Mouse (Mus musculus): ENCODE results near the gene Scn8a. TPM values are rescaled to one million over a fixed set of nuclear protein-coding genes. Genes with fewer than 3 reads are reported as not detected.
"Not testable (repeated sequence)": the region's sequence is repeated elsewhere in the genome, so short reads cannot be mapped to it uniquely, and the experiment has no call there.

Gene Scn8a
- 4.9 and 5.3 TPM in 2 replicates for polyA plus RNA-seq (2014; fragmentation: Nextera tagmentation; extraction: Ambion mirVana)

DNA sequence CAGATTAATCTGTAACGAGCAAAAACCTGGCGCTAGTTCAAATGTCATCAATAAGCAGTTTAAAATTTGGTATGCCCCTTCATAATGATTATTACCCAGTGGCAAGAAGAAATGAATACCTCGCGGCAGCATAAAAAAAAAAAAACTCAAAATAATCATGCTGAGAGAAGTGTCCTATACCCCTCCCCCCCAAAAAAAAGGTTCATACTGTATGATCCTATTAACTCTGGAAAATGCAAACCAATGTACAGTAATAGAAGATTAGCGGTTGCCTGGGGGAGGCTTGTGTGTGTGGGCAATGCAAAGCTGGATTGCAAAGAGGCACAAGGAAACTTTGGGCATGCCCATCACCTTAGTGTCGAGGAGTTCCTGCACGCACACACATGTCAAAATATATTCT lies at the start of gene Scn8a:
Scn8a (plus strand) TSS at position 301 of the 400 bp plus-strand sequence.
- no peak for DNase-seq (ENCODE audit: low spot score)
- H3K27me3 ChIP-seq (replicated peaks; ENCODE audit: control insufficient read depth, insufficient read depth, low read length) = peaks cover 34% of the 10 kb centered on the region

DNA sequence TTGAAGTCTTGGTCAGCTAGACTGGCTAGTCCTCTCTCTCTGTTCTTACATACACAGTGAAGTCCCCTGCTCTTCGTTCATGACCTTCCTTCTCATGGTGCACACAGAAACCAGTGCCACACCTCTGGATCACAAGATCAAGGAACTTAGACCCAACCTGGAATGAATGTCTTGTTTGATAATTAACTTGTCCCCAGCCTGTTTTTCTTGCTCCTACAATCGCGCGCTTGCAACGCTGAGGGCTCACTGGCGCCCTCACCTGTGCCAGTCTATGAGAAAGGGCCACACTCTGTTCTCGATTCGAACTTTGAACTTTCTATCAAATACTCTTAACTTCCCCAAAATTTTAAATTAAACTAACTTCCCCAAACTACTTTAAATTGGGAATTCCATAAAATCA lies 47.8 kb upstream of the Scn8a start:
- WGBS = 59% methylated on average over 8 of the region's 8 CpGs
- no peak overlapping the region for H3K27ac ChIP-seq (replicated peaks; ENCODE audit: low read depth, low read length)
- ATAC-seq (ENCODE audit: low read depth) = no peak

More for the DNA sequence above, at the start of gene Scn8a:
- Histone ChIP-seq H3K9ac (ENCODE audit: low read depth, low read length) (peak within 1 kb of the TSS; percentile 49; the same call in 1 of the 2 replicates), H3K4me2 (ENCODE audit: low read depth, low read length) (peak within 1 kb of the TSS; percentile 84), H3K36me3 (ENCODE audit: control insufficient read depth, insufficient read depth, low read length) (no peaks in the 10 kb centered on the region), H3K4me1 (ENCODE audit: control insufficient read depth, insufficient read depth, low read length) (peaks cover 10% of the 10 kb centered on the region), H3K4me3 (ENCODE audit: low read depth, low read length) (peak within 1 kb of the TSS; percentile 74), H3K27ac (replicated peaks; ENCODE audit: low read depth, low read length) (no peak within 1 kb of the TSS), H3K9me3 (ENCODE audit: control insufficient read depth, low read length) (0 out of 2 replicates have a peak, but pooled peaks cover 4% of the 10 kb centered on the region)
- no peak for ATAC-seq (ENCODE audit: low read depth)
- 68% methylated on average over 7 of the region's 7 CpGs for WGBS

DNA sequence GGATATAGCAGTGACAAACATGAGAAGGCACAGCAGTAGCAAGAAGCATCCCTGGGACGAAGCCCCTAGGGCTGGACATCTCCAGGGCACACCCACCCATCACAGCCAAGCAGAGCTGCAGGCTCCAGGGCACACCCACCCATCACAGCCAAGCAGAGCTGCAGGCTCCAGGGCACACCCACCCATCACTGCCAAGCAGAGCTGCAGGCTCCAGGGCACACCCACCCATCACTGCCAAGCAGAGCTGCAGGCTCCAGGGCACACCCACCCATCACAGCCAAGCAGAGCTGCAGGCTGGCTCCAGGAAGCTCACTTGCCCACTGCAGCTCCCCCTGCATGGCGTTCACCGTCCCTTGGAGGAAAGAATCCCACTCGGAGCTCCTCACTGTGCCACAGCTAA lies 47.3 kb upstream of the Scn8a start:
- not testable (repeated sequence) for DNase-seq (ENCODE audit: low spot score); ATAC-seq (ENCODE audit: low read depth); H3K27ac ChIP-seq (replicated peaks; ENCODE audit: low read depth, low read length); H3K9ac ChIP-seq (ENCODE audit: low read depth, low read length); H3K4me2 ChIP-seq (ENCODE audit: low read depth, low read length); H3K4me1 ChIP-seq (ENCODE audit: control insufficient read depth, insufficient read depth, low read length); H3K36me3 ChIP-seq (ENCODE audit: control insufficient read depth, insufficient read depth, low read length); H3K9me3 ChIP-seq (ENCODE audit: control insufficient read depth, low read length); H3K27me3 ChIP-seq (replicated peaks; ENCODE audit: control insufficient read depth, insufficient read depth, low read length); H3K4me3 ChIP-seq (ENCODE audit: low read depth, low read length)
- 59% methylated on average over 4 of the region's 4 CpGs for WGBS

More for the DNA sequence above, 47.8 kb upstream of the Scn8a start:
- DNase-seq (ENCODE audit: low spot score) = no peak
- H3K4me1 ChIP-seq (ENCODE audit: control insufficient read depth, insufficient read depth, low read length) = no peaks in the 10 kb centered on the region
- H3K9me3 ChIP-seq (ENCODE audit: control insufficient read depth, low read length) = 0 out of 2 replicates have a peak, but pooled peaks cover 4% of the 10 kb centered on the region
- no peaks in the 10 kb centered on the region; the same call in 1 of the 2 replicates for H3K27me3 ChIP-seq (replicated peaks; ENCODE audit: control insufficient read depth, insufficient read depth, low read length)
- H3K4me3 ChIP-seq (ENCODE audit: low read depth, low read length) = no peak overlapping the region
- no peak overlapping the region for H3K4me2 ChIP-seq (ENCODE audit: low read depth, low read length)
- no peak overlapping the region for H3K9ac ChIP-seq (ENCODE audit: low read depth, low read length)
- no peaks in the 10 kb centered on the region for H3K36me3 ChIP-seq (ENCODE audit: control insufficient read depth, insufficient read depth, low read length)

DNA sequence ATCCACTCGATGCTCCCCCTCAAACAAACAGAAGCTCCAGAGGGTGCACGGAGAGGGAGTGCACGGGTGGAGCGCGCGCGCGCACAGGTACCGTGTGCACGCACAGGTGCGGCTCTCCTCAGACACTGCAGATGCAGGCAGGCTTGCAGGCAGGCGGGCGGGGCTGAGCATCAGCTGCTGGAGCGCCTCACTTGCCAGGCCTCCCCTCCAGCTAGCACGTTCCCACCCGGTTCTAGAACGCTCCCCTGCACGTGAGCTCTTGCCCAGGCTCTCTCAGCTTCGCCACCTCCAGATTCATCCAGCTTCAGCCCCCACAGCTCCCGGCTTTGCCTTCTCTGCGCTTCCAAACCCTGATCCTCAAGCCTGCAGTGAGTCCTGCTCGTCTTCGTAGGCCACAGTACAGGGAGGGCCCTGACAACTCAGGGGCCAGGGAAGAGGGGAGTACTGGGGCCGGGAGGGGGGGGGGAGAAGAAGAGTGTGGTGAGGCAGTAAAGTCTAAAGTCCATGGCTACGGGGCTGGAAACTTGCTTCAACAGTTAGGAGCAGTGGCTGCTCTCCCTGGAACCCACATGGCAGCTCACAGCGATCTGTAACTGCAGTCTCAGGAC lies 44.3 kb upstream of the Scn8a start:
- 0 out of 2 replicates have a peak, but pooled peaks have one; percentile 18 for ATAC-seq (ENCODE audit: low read depth)
- H3K4me2 ChIP-seq (ENCODE audit: low read depth, low read length) = peak overlapping the region; percentile 31; the same call in 1 of the 2 replicates
- WGBS = 17% methylated on average over 14 of the region's 26 CpGs
- H3K4me1 ChIP-seq (ENCODE audit: control insufficient read depth, insufficient read depth, low read length) = no peaks in the 10 kb centered on the region
- no peaks in the 10 kb centered on the region for H3K36me3 ChIP-seq (ENCODE audit: control insufficient read depth, insufficient read depth, low read length)
- H3K4me3 ChIP-seq (ENCODE audit: low read depth, low read length) = 0 out of 2 replicates have a peak overlapping the region, but pooled peaks have one; percentile 3
- DNase-seq (ENCODE audit: low spot score) = no peak
- H3K27ac ChIP-seq (replicated peaks; ENCODE audit: low read depth, low read length) = no peak overlapping the region
- H3K27me3 ChIP-seq (replicated peaks; ENCODE audit: control insufficient read depth, insufficient read depth, low read length) = no peaks in the 10 kb centered on the region; the same call in 1 of the 2 replicates
- H3K9ac ChIP-seq (ENCODE audit: low read depth, low read length) = no peak overlapping the region
- no peaks in the 10 kb centered on the region for H3K9me3 ChIP-seq (ENCODE audit: control insufficient read depth, low read length)

DNA sequence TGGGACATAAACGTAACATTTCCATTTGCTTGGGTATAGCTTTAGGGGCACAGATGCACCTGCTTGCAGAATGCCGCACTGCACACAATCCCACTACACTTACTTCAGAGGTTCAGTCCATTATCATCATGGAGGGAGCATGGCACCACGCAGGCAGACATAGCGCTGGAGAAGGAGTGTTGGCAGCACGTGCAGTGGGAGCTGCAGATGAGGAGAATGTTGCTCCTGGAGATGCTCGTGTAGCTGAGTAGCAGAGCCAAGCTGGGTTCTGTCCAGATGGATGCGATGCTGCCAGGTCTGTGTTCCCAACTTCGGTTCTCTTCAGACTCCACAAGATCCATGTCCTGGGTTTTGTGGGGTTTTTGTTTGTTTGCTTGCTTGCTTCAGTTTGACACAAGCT lies 43.6 kb upstream of the Scn8a start:
- Histone ChIP-seq H3K27me3 (replicated peaks; ENCODE audit: control insufficient read depth, insufficient read depth, low read length) (no peaks in the 10 kb centered on the region; the same call in 1 of the 2 replicates), H3K4me3 (ENCODE audit: low read depth, low read length) (no peak overlapping the region), H3K9me3 (ENCODE audit: control insufficient read depth, low read length) (no peaks in the 10 kb centered on the region), H3K36me3 (ENCODE audit: control insufficient read depth, insufficient read depth, low read length) (no peaks in the 10 kb centered on the region), H3K9ac (ENCODE audit: low read depth, low read length) (no peak overlapping the region), H3K4me1 (ENCODE audit: control insufficient read depth, insufficient read depth, low read length) (no peaks in the 10 kb centered on the region), H3K27ac (replicated peaks; ENCODE audit: low read depth, low read length) (no peak overlapping the region), H3K4me2 (ENCODE audit: low read depth, low read length) (no peak overlapping the region)
- ATAC-seq (ENCODE audit: low read depth) (no peak), DNase-seq (ENCODE audit: low spot score) (no peak)
- 89% methylated on average over 8 of the region's 8 CpGs for WGBS

DNA sequence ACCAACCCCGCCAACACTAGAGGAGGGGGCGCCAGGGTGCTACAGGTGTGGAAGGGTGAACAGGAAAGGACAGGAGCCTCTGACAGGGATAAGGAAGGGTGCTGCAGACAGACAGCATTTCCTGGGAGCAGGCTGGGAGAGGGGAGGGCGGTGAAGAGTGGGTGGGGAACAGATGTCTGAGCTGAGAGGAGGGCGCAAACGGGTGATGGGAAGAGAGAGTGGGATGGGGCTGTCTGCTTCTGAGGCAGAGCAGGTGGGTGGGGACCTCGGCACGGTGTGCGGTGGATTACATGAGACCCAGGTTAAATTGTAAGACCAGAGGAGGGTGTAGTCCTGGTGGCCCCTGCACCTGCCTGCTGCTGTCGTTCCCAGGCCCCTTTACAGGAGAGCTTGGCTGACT lies 39.9 kb upstream of the Scn8a start:
- H3K27me3 ChIP-seq (replicated peaks; ENCODE audit: control insufficient read depth, insufficient read depth, low read length) = no peaks in the 10 kb centered on the region
- H3K4me2 ChIP-seq (ENCODE audit: low read depth, low read length) = no peak overlapping the region
- H3K27ac ChIP-seq (replicated peaks; ENCODE audit: low read depth, low read length) = no peak overlapping the region
- DNase-seq (ENCODE audit: low spot score) = no peak
- no peaks in the 10 kb centered on the region for H3K4me1 ChIP-seq (ENCODE audit: control insufficient read depth, insufficient read depth, low read length)
- no peaks in the 10 kb centered on the region for H3K36me3 ChIP-seq (ENCODE audit: control insufficient read depth, insufficient read depth, low read length)
- WGBS = 90% methylated on average over 8 of the region's 9 CpGs
- no peak overlapping the region for H3K9ac ChIP-seq (ENCODE audit: low read depth, low read length)
- no peak overlapping the region for H3K4me3 ChIP-seq (ENCODE audit: low read depth, low read length)
- ATAC-seq (ENCODE audit: low read depth) = no peak
- H3K9me3 ChIP-seq (ENCODE audit: control insufficient read depth, low read length) = no peaks in the 10 kb centered on the region

DNA sequence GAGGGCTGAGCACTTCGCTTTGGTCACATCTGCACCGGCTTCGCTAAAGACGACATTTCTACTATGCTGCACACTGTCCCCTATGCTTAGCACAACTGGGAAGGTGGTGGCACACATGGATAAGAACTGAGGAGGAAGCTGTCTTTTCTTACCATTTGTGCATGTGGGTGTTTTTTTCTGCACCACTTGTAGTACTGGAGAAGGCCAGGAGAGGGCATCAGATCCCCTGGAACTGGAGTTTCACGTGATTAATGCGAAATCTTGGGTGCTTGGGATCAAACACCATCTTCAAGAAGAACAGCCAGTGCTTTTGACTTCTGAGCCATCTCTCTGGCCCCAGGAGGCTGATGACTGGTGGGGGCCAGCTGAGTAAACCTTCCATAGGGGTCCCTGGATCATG lies 39.0 kb upstream of the Scn8a start:
- WGBS = 53% methylated on average over 6 of the region's 6 CpGs
- Histone ChIP-seq H3K4me3 (ENCODE audit: low read depth, low read length) (no peak overlapping the region), H3K9ac (ENCODE audit: low read depth, low read length) (no peak overlapping the region), H3K27me3 (replicated peaks; ENCODE audit: control insufficient read depth, insufficient read depth, low read length) (no peaks in the 10 kb centered on the region), H3K9me3 (ENCODE audit: control insufficient read depth, low read length) (no peaks in the 10 kb centered on the region), H3K4me1 (ENCODE audit: control insufficient read depth, insufficient read depth, low read length) (no peaks in the 10 kb centered on the region), H3K27ac (replicated peaks; ENCODE audit: low read depth, low read length) (no peak overlapping the region), H3K36me3 (ENCODE audit: control insufficient read depth, insufficient read depth, low read length) (no peaks in the 10 kb centered on the region), H3K4me2 (ENCODE audit: low read depth, low read length) (no peak overlapping the region)
- DNase-seq (ENCODE audit: low spot score) = no peak
- ATAC-seq (ENCODE audit: low read depth) = no peak

DNA sequence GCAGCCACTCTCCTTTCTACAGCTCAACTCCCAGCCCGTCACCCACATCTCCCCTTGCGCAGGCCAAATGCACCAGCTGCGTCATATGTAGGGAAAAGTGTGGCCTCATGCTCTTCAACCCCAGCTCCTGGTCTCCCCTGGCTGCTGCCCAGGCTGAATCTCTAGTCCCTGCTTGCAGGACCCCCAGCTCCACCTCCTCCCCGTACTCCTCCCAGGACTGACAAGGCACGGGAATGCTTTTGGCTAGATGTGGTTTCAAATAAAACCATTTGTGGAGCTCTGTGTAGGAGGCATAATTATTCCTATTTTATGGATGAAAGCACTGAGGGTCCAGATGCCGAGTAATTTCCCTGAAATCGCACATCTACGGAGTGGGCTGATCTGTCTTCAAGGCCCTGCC lies 37.5 kb upstream of the Scn8a start:
- H3K36me3 ChIP-seq (ENCODE audit: control insufficient read depth, insufficient read depth, low read length) = no peaks in the 10 kb centered on the region
- DNase-seq (ENCODE audit: low spot score) (no peak), ATAC-seq (ENCODE audit: low read depth) (no peak)
- no peak overlapping the region for H3K9ac ChIP-seq (ENCODE audit: low read depth, low read length)
- no peak overlapping the region for H3K4me2 ChIP-seq (ENCODE audit: low read depth, low read length)
- no peak overlapping the region for H3K4me3 ChIP-seq (ENCODE audit: low read depth, low read length)
- H3K27me3 ChIP-seq (replicated peaks; ENCODE audit: control insufficient read depth, insufficient read depth, low read length) = no peaks in the 10 kb centered on the region
- no peaks in the 10 kb centered on the region for H3K9me3 ChIP-seq (ENCODE audit: control insufficient read depth, low read length)
- no peak overlapping the region for H3K27ac ChIP-seq (replicated peaks; ENCODE audit: low read depth, low read length)
- H3K4me1 ChIP-seq (ENCODE audit: control insufficient read depth, insufficient read depth, low read length) = no peaks in the 10 kb centered on the region
- WGBS = 66% methylated on average over 8 of the region's 8 CpGs

DNA sequence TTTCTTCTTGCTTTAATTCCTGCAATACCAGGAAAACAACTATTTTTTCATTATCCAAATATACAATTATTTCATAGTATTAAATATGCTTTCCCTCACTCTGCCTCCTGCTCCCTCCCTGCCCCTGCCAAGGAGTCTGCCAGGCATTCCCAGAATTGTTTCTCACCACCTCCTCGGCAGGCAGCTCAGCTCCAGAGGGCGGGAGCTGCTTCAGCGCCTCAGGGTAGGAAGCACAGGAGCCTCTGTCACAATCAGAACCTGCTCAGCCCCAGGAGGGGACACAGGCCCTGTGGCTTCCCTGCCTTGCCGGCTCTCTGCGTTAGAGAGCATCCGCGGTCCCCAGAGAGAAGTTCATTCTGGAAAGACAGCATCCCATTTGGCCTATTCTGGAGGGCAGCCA lies 36.9 kb upstream of the Scn8a start:
- Histone ChIP-seq H3K4me1 (ENCODE audit: control insufficient read depth, insufficient read depth, low read length) (no peaks in the 10 kb centered on the region), H3K9ac (ENCODE audit: low read depth, low read length) (no peak overlapping the region), H3K27me3 (replicated peaks; ENCODE audit: control insufficient read depth, insufficient read depth, low read length) (no peaks in the 10 kb centered on the region), H3K9me3 (ENCODE audit: control insufficient read depth, low read length) (no peaks in the 10 kb centered on the region), H3K4me2 (ENCODE audit: low read depth, low read length) (no peak overlapping the region), H3K36me3 (ENCODE audit: control insufficient read depth, insufficient read depth, low read length) (no peaks in the 10 kb centered on the region), H3K4me3 (ENCODE audit: low read depth, low read length) (no peak overlapping the region), H3K27ac (replicated peaks; ENCODE audit: low read depth, low read length) (no peak overlapping the region)
- DNase-seq (ENCODE audit: low spot score) (no peak), ATAC-seq (ENCODE audit: low read depth) (no peak)
- WGBS = 20% methylated on average over 7 of the region's 7 CpGs
